Mouse (Mus musculus) adrenal gland, postnatal 25 days (tissue): ENCODE results near the gene Ap2s1. TPM values are rescaled to one million over a fixed set of nuclear protein-coding genes. Genes with fewer than 3 reads are reported as not detected.
A peak's percentile ranks its signal among the peaks of the same experiment; 100 is the strongest.

Source experiments
- DNase-seq: peaks from one replicate; pipeline ENCODE4 v3.0.0; 2021; ENCODE audit warnings: mixed read lengths
- total RNA-seq: library from RNA; stranded (reverse); gene quantifications from 2 replicates; pipeline ENCODE4 v1.2.3, GENCODE M21; 2021

Ap2s1 gene
- total RNA-seq, 1 experiment from 2014 or later = 139 TPM

GRCm38 (mm10) chr7:16752016-16752415, 13.8 kb downstream of the Ap2s1 start:
- DNase-seq = no peak

GRCm38 (mm10) chr7:16755362-16756017, 17.3 kb downstream of the Ap2s1 start:
- no peak for DNase-seq

- no peak for DNase-seq
Measured at GRCm38 (mm10) chr7:16758872-16759574, 20.8 kb downstream of the Ap2s1 start.

- peak; percentile 38 for DNase-seq
Measured at GRCm38 (mm10) chr7:16760292-16760691, 22.1 kb downstream of the Ap2s1 start.

- DNase-seq = no peak
Measured at GRCm38 (mm10) chr7:16761005-16761481, 22.8 kb downstream of the Ap2s1 start.

GRCm38 (mm10) chr7:16761630-16762029, 23.4 kb downstream of the Ap2s1 start:
- DNase-seq = no peak

GRCm38 (mm10) chr7:16763463-16764218, 25.4 kb downstream of the Ap2s1 start:
- DNase-seq = no peak

- no peak for DNase-seq
Measured at GRCm38 (mm10) chr7:16766443-16766842, 28.2 kb downstream of the Ap2s1 start.

GRCm38 (mm10) chr7:16775888-16776287, 37.7 kb downstream of the Ap2s1 start:
- no peak for DNase-seq

- DNase-seq = no peak
Measured at GRCm38 (mm10) chr7:16780076-16780475, 41.9 kb downstream of the Ap2s1 start.

- DNase-seq = peak; percentile 88
Measured at GRCm38 (mm10) chr7:16780825-16781554, 42.8 kb downstream of the Ap2s1 start, which contains the start of gene Slc1a5. Gene Slc1a5 (plus strand): TSS chr7:16781340.

- DNase-seq = no peak
Measured at GRCm38 (mm10) chr7:16781555-16781815, 43.3 kb downstream of the Ap2s1 start.

- peak; percentile 39 for DNase-seq
Measured at GRCm38 (mm10) chr7:16781816-16782554, 43.8 kb downstream of the Ap2s1 start.

GRCm38 (mm10) chr7:16782555-16783125, 44.4 kb downstream of the Ap2s1 start:
- DNase-seq = no peak

GRCm38 (mm10) chr7:16783224-16783688, 45.0 kb downstream of the Ap2s1 start:
- no peak for DNase-seq

GRCm38 (mm10) chr7:16783758-16784415, 45.7 kb downstream of the Ap2s1 start:
- peak; percentile 75 for DNase-seq

GRCm38 (mm10) chr7:16784498-16784976, 46.3 kb downstream of the Ap2s1 start:
- DNase-seq = no peak

GRCm38 (mm10) chr7:16785541-16786083, 47.4 kb downstream of the Ap2s1 start:
- DNase-seq = no peak

- no peak for DNase-seq
Measured at GRCm38 (mm10) chr7:16792316-16792715, 54.1 kb downstream of the Ap2s1 start.
